ENCODE assay signal across 15 mouse cellular contexts in genomic region chr9:22058011-22058424, GRCm38 (mm10). TPM values are rescaled to one million over a fixed set of nuclear protein-coding genes. Genes with fewer than 3 reads are reported as not detected.
DNase-seq lines count a peak whose midpoint lies in the region; ATAC-seq lines count a peak whose summit lies in the region.
"Had no signal": no experiment of that assay in that cellular context is flagged by ENCODE, and none has a peak within 500 bp of the region (broad histone marks: within the 10 kb centered on the region; RNA-seq: fewer than 3 reads in every experiment).

No protein-coding gene starts in this region.

- DNase-seq in hindbrain, embryonic 11.5 days (ENCODE audit: low spot score), result no peak
- peak; percentile 47 for DNase-seq in Muller cell, postnatal 12 days (ENCODE audit: inconsistent ontology term)
- peak; percentile 64 to 76 for DNase-seq in cerebellum, adult 18-20 months
- DNase-seq in heart, postnatal 25 days (ENCODE audit: low spot score), result peak; percentile 38
- DNase-seq in kidney, postnatal 4 days, result no peak
- DNase-seq: liver had no signal

- no peak for ATAC-seq in hindbrain, embryonic 12.5 days (ENCODE audit: low FRiP score)
- no peak for ATAC-seq in hindbrain, embryonic 11.5 days (ENCODE audit: low FRiP score)
- no peak for ATAC-seq in liver, embryonic 12.5 days
- ATAC-seq: forebrain, embryonic 13.5 days had no signal

- H3K27me3 ChIP-seq in hindbrain, embryonic 12.5 days, result peaks cover 19% of the 10 kb centered on the region
- peaks cover 2% of the 10 kb centered on the region; the same call in 1 of the 2 replicates for H3K27me3 ChIP-seq in hindbrain, embryonic 11.5 days (ENCODE audit: control insufficient read depth, insufficient read depth, low read length)
- H3K27me3 ChIP-seq in liver, embryonic 12.5 days (replicated peaks), result peaks cover 40% of the 10 kb centered on the region

- no peak overlapping the region for H3K4me2 ChIP-seq in hindbrain, embryonic 12.5 days (replicated peaks)
- no peak overlapping the region for H3K4me2 ChIP-seq in hindbrain, embryonic 11.5 days (replicated peaks; ENCODE audit: low read depth, low read length)
- H3K4me2 ChIP-seq in liver, embryonic 12.5 days, result no peak overlapping the region
- H3K4me2 ChIP-seq: forebrain, embryonic 13.5 days; heart, embryonic 15.5 days; kidney, embryonic 15.5 days had no signal

- H3K27ac ChIP-seq in hindbrain, embryonic 12.5 days, result no peak overlapping the region
- no peak overlapping the region for H3K27ac ChIP-seq in hindbrain, embryonic 11.5 days (ENCODE audit: low read depth, low read length)
- H3K27ac ChIP-seq in liver, embryonic 12.5 days, result no peak overlapping the region
- H3K27ac ChIP-seq: embryonic facial prominence, embryonic 10.5 days; forebrain, embryonic 13.5 days; heart, embryonic 15.5 days; kidney, embryonic 15.5 days had no signal

- peaks cover 8% of the 10 kb centered on the region for H3K4me1 ChIP-seq in hindbrain, embryonic 12.5 days
- peaks cover 3% of the 10 kb centered on the region; the same call in 1 of the 2 replicates for H3K4me1 ChIP-seq in hindbrain, embryonic 11.5 days (replicated peaks; ENCODE audit: control insufficient read depth, insufficient read depth, low read length)
- peaks cover 20% of the 10 kb centered on the region for H3K4me1 ChIP-seq in liver, embryonic 12.5 days

- no peak overlapping the region for H3K4me3 ChIP-seq in hindbrain, embryonic 12.5 days
- no peak overlapping the region for H3K4me3 ChIP-seq in hindbrain, embryonic 11.5 days (ENCODE audit: low read depth, low read length)
- H3K4me3 ChIP-seq in liver, embryonic 12.5 days, result no peak overlapping the region
- H3K4me3 ChIP-seq: embryonic facial prominence, embryonic 10.5 days; forebrain, embryonic 13.5 days; heart, embryonic 15.5 days; kidney, embryonic 15.5 days had no signal

- WGBS in hindbrain, embryonic 12.5 days, result 95% methylated on average over 9 of the region's 9 CpGs
- 93% methylated on average over 9 of the region's 9 CpGs for WGBS in hindbrain, embryonic 11.5 days
- 76% methylated on average over 9 of the region's 9 CpGs for WGBS in liver, embryonic 12.5 days (ENCODE audit: insufficient replicate concordance)

- H3K9me3 ChIP-seq in hindbrain, embryonic 12.5 days (replicated peaks), result 0 out of 2 replicates have a peak, but pooled peaks cover 4% of the 10 kb centered on the region
- no peaks in the 10 kb centered on the region for H3K9me3 ChIP-seq in hindbrain, embryonic 11.5 days (ENCODE audit: control insufficient read depth, low read length)
- H3K9me3 ChIP-seq in liver, embryonic 12.5 days (replicated peaks), result no peaks in the 10 kb centered on the region
- H3K9me3 ChIP-seq: embryonic facial prominence, embryonic 10.5 days; forebrain, embryonic 13.5 days; heart, embryonic 15.5 days; kidney, embryonic 15.5 days had no signal

- peak overlapping the region; percentile 13; the same call in 1 of the 2 replicates for H3K9ac ChIP-seq in hindbrain, embryonic 12.5 days
- H3K9ac ChIP-seq in hindbrain, embryonic 11.5 days (ENCODE audit: low read depth, low read length), result no peak overlapping the region
- H3K9ac ChIP-seq in liver, embryonic 12.5 days, result no peak overlapping the region
- H3K9ac ChIP-seq: forebrain, embryonic 13.5 days; heart, embryonic 15.5 days; kidney, embryonic 15.5 days had no signal

- intact Hi-C loops in heart, postnatal 25 days (cut with DNase I), result no loop called here

- H3K36me3 ChIP-seq in hindbrain, embryonic 12.5 days, result peaks cover 54% of the 10 kb centered on the region
- H3K36me3 ChIP-seq in hindbrain, embryonic 11.5 days (ENCODE audit: control insufficient read depth, insufficient read depth, low read length), result no peaks in the 10 kb centered on the region
- H3K36me3 ChIP-seq in liver, embryonic 12.5 days, result peaks cover 55% of the 10 kb centered on the region

RNA-seq across cellular contexts. Expression of gene Elavl3, which starts 6.2 kb away (rescaled TPM):
- polyA plus RNA-seq in hindbrain, embryonic 12.5 days (2016; fragmentation: Nextera tagmentation; extraction: Ambion mirVana), result 62.6 and 62.9 TPM in 2 replicates
- 72.9 and 85.2 TPM in 2 replicates for polyA plus RNA-seq in hindbrain, embryonic 11.5 days (2014; fragmentation: Nextera tagmentation; extraction: Ambion mirVana)
- total RNA-seq in heart, postnatal 25 days (2021), result under 1 TPM; 0.21 to 0.50 TPM
- polyA plus RNA-seq in liver, embryonic 12.5 days (2016; fragmentation: Nextera tagmentation; extraction: Ambion mirVana), result 0.02 TPM in 1 of 2 replicates, not detected in the other
- total RNA-seq: monocyte, adult 5-6 weeks had no signal

RNA-seq across cellular contexts. Expression of gene Gm49318, which starts 13.0 kb away (rescaled TPM):
- not detected in 2 replicates for polyA plus RNA-seq in hindbrain, embryonic 12.5 days (2016; fragmentation: Nextera tagmentation; extraction: Ambion mirVana)
- 0.56 TPM in 1 of 2 replicates, not detected in the other for polyA plus RNA-seq in hindbrain, embryonic 11.5 days (2014; fragmentation: Nextera tagmentation; extraction: Ambion mirVana)
- not detected for total RNA-seq in heart, postnatal 25 days (2021)
- not detected in 2 replicates for polyA plus RNA-seq in liver, embryonic 12.5 days (2016; fragmentation: Nextera tagmentation; extraction: Ambion mirVana)
- total RNA-seq: ES-E14; monocyte, adult 5-6 weeks had no signal
- polyA plus RNA-seq: embryonic facial prominence, embryonic 10.5 days; forebrain, embryonic 13.5 days; heart, embryonic 15.5 days; kidney, embryonic 15.5 days; stomach, embryonic 16.5 days had no signal

RNA-seq across cellular contexts. Expression of gene Zfp653, which starts 13.2 kb away (rescaled TPM):
- polyA plus RNA-seq in hindbrain, embryonic 12.5 days (2016; fragmentation: Nextera tagmentation; extraction: Ambion mirVana), result 16.4 and 20.4 TPM in 2 replicates
- 8.1 and 9.2 TPM in 2 replicates for polyA plus RNA-seq in hindbrain, embryonic 11.5 days (2014; fragmentation: Nextera tagmentation; extraction: Ambion mirVana)
- 1 to 10 TPM; 4.0 to 4.3 TPM for total RNA-seq in heart, postnatal 25 days (2021)
- polyA plus RNA-seq in liver, embryonic 12.5 days (2016; fragmentation: Nextera tagmentation; extraction: Ambion mirVana), result 5.7 and 6.6 TPM in 2 replicates

RNA-seq across cellular contexts. Expression of gene Ecsit, which starts 27.2 kb away (rescaled TPM):
- 37.1 and 40.0 TPM in 2 replicates for polyA plus RNA-seq in hindbrain, embryonic 12.5 days (2016; fragmentation: Nextera tagmentation; extraction: Ambion mirVana)
- polyA plus RNA-seq in hindbrain, embryonic 11.5 days (2014; fragmentation: Nextera tagmentation; extraction: Ambion mirVana), result 32.4 and 38.4 TPM in 2 replicates
- 100 to 1,000 TPM; 103 TPM for total RNA-seq in heart, postnatal 25 days (2021)
- polyA plus RNA-seq in liver, embryonic 12.5 days (2016; fragmentation: Nextera tagmentation; extraction: Ambion mirVana), result 36.9 and 40.6 TPM in 2 replicates

RNA-seq across cellular contexts. Expression of gene Cnn1, which starts 41.0 kb away (rescaled TPM):
- polyA plus RNA-seq in hindbrain, embryonic 12.5 days (2016; fragmentation: Nextera tagmentation; extraction: Ambion mirVana), result 1.9 and 3.1 TPM in 2 replicates
- 1.8 and 2.1 TPM in 2 replicates for polyA plus RNA-seq in hindbrain, embryonic 11.5 days (2014; fragmentation: Nextera tagmentation; extraction: Ambion mirVana)
- 10 to 100 TPM in 1 of 2 experiments, 1 to 10 TPM in 1; 7.6 to 10.4 TPM for total RNA-seq in heart, postnatal 25 days (2021)
- 0.80 and 0.81 TPM in 2 replicates for polyA plus RNA-seq in liver, embryonic 12.5 days (2016; fragmentation: Nextera tagmentation; extraction: Ambion mirVana)
- total RNA-seq: monocyte, adult 5-6 weeks had no signal

Comparison
In these comparisons a context has a peak if more than half of its experiments do, and no peak if none do; other contexts are left out.
1. DNase-seq: peak in Muller cell, postnatal 12 days (single experiment), cerebellum, adult 18-20 months (2 of 2) and heart, postnatal 25 days (single experiment); none in hindbrain, embryonic 11.5 days (single experiment) and kidney, postnatal 4 days (0 of 2).
2. RNA of gene Elavl3, which starts 6.2 kb away (polyA plus RNA-seq): 72.9 to 85.2 TPM in hindbrain, embryonic 11.5 days and 62.6 to 62.9 TPM in hindbrain, embryonic 12.5 days; 0.02 TPM in liver, embryonic 12.5 days; every median in the first group is over 10 times any median in the second.